Mouse (Mus musculus): Measurements from ENCODE around the gene Cbx5. TPM values are rescaled to one million over a fixed set of nuclear protein-coding genes. Genes with fewer than 3 reads are reported as not detected.

Cbx5 gene
- polyA plus RNA-seq, 1 experiment, result 52.7 TPM

DNA sequence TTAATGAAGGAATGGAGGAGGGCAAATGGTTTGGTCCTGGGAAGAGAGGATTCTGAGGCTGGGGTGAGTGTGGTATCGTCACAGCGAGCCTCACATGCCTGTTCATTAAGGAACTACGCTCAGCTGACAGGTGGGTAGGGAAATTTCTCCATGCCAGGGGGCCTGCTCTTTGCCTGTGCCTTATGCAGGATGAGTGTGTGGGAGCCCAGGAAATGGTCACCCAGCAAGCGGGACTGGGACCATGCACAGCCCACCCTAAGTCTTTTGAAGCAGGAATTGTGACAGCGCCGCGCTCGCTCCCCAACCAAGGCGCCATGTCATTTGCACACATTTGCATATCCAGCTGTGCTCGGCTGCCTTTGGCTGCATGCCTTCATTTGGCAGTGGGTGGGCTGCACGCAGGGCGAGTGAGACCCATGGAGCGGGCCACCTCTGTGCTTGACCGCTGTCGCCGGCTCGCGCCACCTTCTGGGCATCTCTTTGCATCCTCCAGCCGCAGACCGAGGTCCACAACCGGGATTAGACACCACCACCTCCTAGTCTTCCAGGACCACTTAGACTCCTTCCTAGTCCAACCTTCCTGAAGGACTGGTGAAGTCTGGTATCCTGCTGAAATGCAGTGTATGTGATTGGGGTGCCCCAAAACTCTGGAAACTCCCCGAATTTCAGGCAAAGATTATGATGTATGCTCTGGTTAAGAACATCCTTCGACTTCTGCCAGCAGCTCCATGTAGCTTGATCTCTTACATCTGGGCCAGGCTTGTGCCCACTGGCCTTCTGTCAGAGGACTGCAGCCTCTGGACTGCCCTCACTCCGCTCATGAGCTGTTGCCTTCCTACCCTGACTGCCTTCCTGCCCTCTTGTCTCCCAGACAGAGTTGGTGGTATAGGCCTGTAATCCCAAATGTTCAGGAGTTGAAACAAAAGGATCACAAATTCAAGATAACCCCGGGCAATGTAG is 55.7 kb downstream of the Cbx5 start:
- 17% methylated on average over 25 of the region's 25 CpGs for WGBS
- TF ChIP-seq POLR2A (IDR thresholded peaks at IDR 0.05; ENCODE audit: borderline replicate concordance, insufficient read depth, low read length) (no peak), CTCF (IDR thresholded peaks at IDR 0.05; ENCODE audit: borderline replicate concordance, insufficient read depth, low read depth, low read length) (0 out of 2 replicates have a peak, but pooled peaks have one; percentile 0)
- H3K4me3 ChIP-seq (replicated peaks; ENCODE audit: insufficient read depth, low read depth, low read length), result no peak overlapping the region

DNA sequence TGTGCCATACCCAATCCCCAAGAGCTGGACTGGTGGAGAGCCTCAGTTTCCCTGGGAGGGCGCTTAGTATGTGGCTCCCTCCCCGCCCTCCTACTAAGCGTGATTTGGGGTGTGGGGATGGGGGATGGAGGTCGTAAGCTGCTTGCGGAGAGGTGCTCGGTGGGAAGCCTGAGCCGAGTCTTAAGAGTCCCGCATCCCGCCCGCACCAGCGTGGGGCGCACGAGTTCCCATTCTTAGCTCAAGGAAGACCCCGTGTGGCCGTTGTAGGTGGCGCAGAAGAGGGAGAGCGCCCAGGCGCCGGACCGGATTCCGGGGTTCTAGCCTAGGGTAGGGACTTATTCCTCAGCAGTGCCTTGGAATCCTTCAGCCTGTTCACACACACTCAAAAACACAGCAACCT is 56.5 kb downstream of the Cbx5 start:
- TF ChIP-seq POLR2A (IDR thresholded peaks at IDR 0.05; ENCODE audit: borderline replicate concordance, insufficient read depth, low read length) (no peak), CTCF (IDR thresholded peaks at IDR 0.05; ENCODE audit: borderline replicate concordance, insufficient read depth, low read depth, low read length) (peak; percentile 41; the same call in 1 of the 2 replicates)
- Histone ChIP-seq H3K4me1 (ENCODE audit: control insufficient read depth, insufficient read depth, low read length) (no peaks in the 10 kb centered on the region), H3K27me3 (ENCODE audit: control insufficient read depth, insufficient read depth, low read length) (no peaks in the 10 kb centered on the region; the same call in 1 of the 2 replicates), H3K4me3 (replicated peaks; ENCODE audit: insufficient read depth, low read depth, low read length) (no peak overlapping the region), H3K27ac (ENCODE audit: insufficient read depth, low read length) (no peak overlapping the region)
- WGBS, result 1% methylated on average over 21 of the region's 21 CpGs
- peak; percentile 38 to 57 for DNase-seq

More for the DNA sequence above, 55.7 kb downstream of the Cbx5 start:
- H3K4me1 ChIP-seq (ENCODE audit: control insufficient read depth, insufficient read depth, low read length), result no peaks in the 10 kb centered on the region
- no peak for DNase-seq
- H3K27me3 ChIP-seq (ENCODE audit: control insufficient read depth, insufficient read depth, low read length), result no peaks in the 10 kb centered on the region; the same call in 1 of the 2 replicates
- no peak overlapping the region for H3K27ac ChIP-seq (ENCODE audit: insufficient read depth, low read length)

DNA sequence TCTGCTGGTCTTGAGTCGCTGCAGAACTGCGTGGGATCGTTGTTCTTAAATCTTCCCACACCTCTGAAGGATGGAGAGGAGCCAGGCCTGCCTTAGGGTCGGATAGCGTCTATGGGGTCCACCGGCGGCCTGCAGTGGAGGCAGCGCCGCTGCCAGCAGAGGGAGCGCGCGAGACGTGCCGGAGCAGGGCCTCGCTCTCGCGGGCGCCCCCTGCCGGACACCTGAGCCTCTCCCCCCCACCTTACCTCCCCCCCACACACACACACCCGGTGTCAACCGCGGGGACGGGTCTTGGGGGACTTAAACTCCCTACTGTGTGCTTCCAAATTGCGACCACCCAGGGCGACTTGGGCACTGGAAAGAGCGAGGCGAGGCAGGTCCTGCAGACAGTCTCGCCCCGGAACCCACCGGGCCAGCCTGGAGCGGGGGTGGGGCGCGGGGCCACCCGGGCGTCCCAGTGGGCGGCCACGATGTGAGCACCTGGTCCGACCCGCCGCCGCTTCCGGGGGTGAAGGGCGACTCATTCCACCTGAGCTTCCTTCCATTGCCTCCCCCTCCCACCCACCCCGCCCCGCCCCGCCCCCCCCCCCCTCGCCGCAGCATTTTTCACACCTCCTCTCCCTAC is 57.3 kb downstream of the Cbx5 start:
- TF ChIP-seq POLR2A (IDR thresholded peaks at IDR 0.05; ENCODE audit: borderline replicate concordance, insufficient read depth, low read length) (no peak), CTCF (IDR thresholded peaks at IDR 0.05; ENCODE audit: borderline replicate concordance, insufficient read depth, low read depth, low read length) (peak; percentile 95)
- 2% methylated on average over 44 of the region's 48 CpGs for WGBS
- peak overlapping the region; percentile 14 for H3K4me3 ChIP-seq (replicated peaks; ENCODE audit: insufficient read depth, low read depth, low read length)

DNA sequence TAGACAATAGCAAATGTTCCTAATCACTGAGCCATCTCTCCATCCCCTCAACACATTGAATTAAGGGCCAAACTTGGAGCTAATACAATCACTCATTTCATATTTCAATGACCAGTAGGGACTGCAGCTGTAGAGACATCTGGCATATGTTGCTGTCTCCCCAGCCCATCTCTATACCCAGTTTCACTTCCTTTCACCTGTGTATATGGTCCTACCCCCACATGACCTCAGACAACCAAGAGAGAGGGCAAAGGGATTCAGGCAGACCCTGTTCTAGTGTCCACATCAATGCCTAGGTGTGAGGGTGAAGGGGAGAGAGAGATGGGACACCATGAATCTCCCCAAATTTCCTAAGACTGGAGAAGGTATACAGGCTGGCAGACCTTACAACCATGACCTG is 59.2 kb downstream of the Cbx5 start:
- no peak for DNase-seq
- TF ChIP-seq CTCF (IDR thresholded peaks at IDR 0.05; ENCODE audit: borderline replicate concordance, insufficient read depth, low read depth, low read length) (no peak), POLR2A (IDR thresholded peaks at IDR 0.05; ENCODE audit: borderline replicate concordance, insufficient read depth, low read length) (no peak)
- H3K4me1 ChIP-seq (ENCODE audit: control insufficient read depth, insufficient read depth, low read length), result peaks cover 2% of the 10 kb centered on the region; the same call in 1 of the 2 replicates
- H3K27me3 ChIP-seq (ENCODE audit: control insufficient read depth, insufficient read depth, low read length), result no peaks in the 10 kb centered on the region; the same call in 1 of the 2 replicates
- no peak overlapping the region for H3K27ac ChIP-seq (ENCODE audit: insufficient read depth, low read length)
- H3K4me3 ChIP-seq (replicated peaks; ENCODE audit: insufficient read depth, low read depth, low read length), result no peak overlapping the region

More for the DNA sequence above, 57.3 kb downstream of the Cbx5 start:
- no peaks in the 10 kb centered on the region; the same call in 1 of the 2 replicates for H3K27me3 ChIP-seq (ENCODE audit: control insufficient read depth, insufficient read depth, low read length)
- H3K4me1 ChIP-seq (ENCODE audit: control insufficient read depth, insufficient read depth, low read length), result no peaks in the 10 kb centered on the region
- DNase-seq, result peak; percentile 60 to 68
- H3K27ac ChIP-seq (ENCODE audit: insufficient read depth, low read length), result no peak overlapping the region

GRCm38 (mm10) chr15:103178767-103179166 is 60.8 kb downstream of the Cbx5 start:
- 71% methylated on average over 1 of the region's 1 CpGs for WGBS
- no peak for DNase-seq
- TF ChIP-seq POLR2A (IDR thresholded peaks at IDR 0.05; ENCODE audit: borderline replicate concordance, insufficient read depth, low read length) (no peak), CTCF (IDR thresholded peaks at IDR 0.05; ENCODE audit: borderline replicate concordance, insufficient read depth, low read depth, low read length) (no peak)
- Histone ChIP-seq H3K4me1 (ENCODE audit: control insufficient read depth, insufficient read depth, low read length) (peaks cover 2% of the 10 kb centered on the region; the same call in 1 of the 2 replicates), H3K4me3 (replicated peaks; ENCODE audit: insufficient read depth, low read depth, low read length) (no peak overlapping the region), H3K27ac (ENCODE audit: insufficient read depth, low read length) (no peak overlapping the region), H3K27me3 (ENCODE audit: control insufficient read depth, insufficient read depth, low read length) (no peaks in the 10 kb centered on the region; the same call in 1 of the 2 replicates)

DNA sequence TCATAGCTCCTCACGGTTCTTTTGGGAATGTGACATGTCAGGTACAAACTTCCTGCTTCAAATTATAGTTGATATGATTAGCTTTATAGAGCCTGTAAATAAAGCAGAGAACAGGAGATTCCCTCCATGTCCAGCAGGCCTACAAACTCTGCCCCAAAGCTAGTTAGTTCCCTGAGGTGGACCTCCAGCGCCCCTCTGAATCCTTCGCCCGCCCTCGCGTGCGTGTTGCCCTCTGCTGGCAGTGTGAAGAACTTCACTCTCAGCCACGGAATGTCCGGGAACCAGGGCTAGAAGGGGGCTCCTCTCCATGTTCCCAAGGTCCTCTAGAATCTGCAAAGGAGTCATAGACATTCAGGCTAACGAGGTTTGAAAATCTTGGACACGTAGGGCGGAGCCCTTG is 61.5 kb downstream of the Cbx5 start:
- peak; percentile 52; the same call in 1 of the 2 replicates for TF ChIP-seq CTCF (IDR thresholded peaks at IDR 0.05; ENCODE audit: borderline replicate concordance, insufficient read depth, low read depth, low read length)
- TF ChIP-seq POLR2A (IDR thresholded peaks at IDR 0.05; ENCODE audit: borderline replicate concordance, insufficient read depth, low read length), result no peak
- no peaks in the 10 kb centered on the region; the same call in 1 of the 2 replicates for H3K27me3 ChIP-seq (ENCODE audit: control insufficient read depth, insufficient read depth, low read length)
- no peak for DNase-seq
- H3K4me3 ChIP-seq (replicated peaks; ENCODE audit: insufficient read depth, low read depth, low read length), result no peak overlapping the region
- H3K4me1 ChIP-seq (ENCODE audit: control insufficient read depth, insufficient read depth, low read length), result peaks cover 2% of the 10 kb centered on the region; the same call in 1 of the 2 replicates
- 7% methylated on average over 12 of the region's 12 CpGs for WGBS
- no peak overlapping the region for H3K27ac ChIP-seq (ENCODE audit: insufficient read depth, low read length)

DNA sequence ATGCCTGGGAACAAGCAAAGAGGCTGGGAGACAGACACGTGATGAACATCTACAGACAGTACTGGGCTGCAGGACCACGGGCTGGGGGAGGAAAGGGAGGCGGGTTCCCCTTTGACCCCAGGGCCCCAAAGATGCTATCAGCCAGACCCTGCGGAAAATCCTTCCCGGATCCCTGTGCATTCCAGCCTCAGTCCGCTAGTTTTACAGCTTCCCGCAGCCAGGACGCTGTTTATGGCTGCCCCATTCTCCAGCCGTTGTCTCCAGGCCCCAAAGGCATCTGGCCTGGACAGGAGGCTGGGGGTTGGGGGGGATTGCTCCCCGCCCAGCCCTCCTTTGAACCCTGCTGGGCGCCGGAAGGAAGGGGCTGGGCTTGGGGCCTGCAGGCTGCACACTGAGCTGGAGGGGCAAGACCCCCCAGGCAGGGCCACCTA is 62.0 kb downstream of the Cbx5 start:
- Histone ChIP-seq H3K27ac (ENCODE audit: insufficient read depth, low read length) (no peak overlapping the region), H3K4me1 (ENCODE audit: control insufficient read depth, insufficient read depth, low read length) (peaks cover 2% of the 10 kb centered on the region; the same call in 1 of the 2 replicates), H3K27me3 (ENCODE audit: control insufficient read depth, insufficient read depth, low read length) (no peaks in the 10 kb centered on the region; the same call in 1 of the 2 replicates), H3K4me3 (replicated peaks; ENCODE audit: insufficient read depth, low read depth, low read length) (no peak overlapping the region)
- TF ChIP-seq CTCF (IDR thresholded peaks at IDR 0.05; ENCODE audit: borderline replicate concordance, insufficient read depth, low read depth, low read length), result no peak
- no peak for TF ChIP-seq POLR2A (IDR thresholded peaks at IDR 0.05; ENCODE audit: borderline replicate concordance, insufficient read depth, low read length)
- DNase-seq, result no peak
- 13% methylated on average over 12 of the region's 12 CpGs for WGBS
